Mouse (Mus musculus) forebrain, postnatal 0 days (tissue): ENCODE measurements at regions not wholly inside any gene's neighbourhood (a gene's known extent, or its start where the extent isn't known, plus 50 kb on each side); places are given as distances from the start of the nearest gene placed in this dataset.

Experiments used
- ATAC-seq: fragments of 200-750 bp; cut with Nextera tagmentation; 2 replicates; pipeline ENCODE4 v1.8.0; 2017; ENCODE audit warnings: mild to moderate bottlenecking, moderate library complexity
- DNase-seq: peaks from one replicate; pipeline ENCODE4 v3.0.0-alpha.2; 2015
- H3K27ac ChIP-seq: fragments of 300-500 bp; sonication (generic); 2 replicates; pipeline ENCODE4 v1.5.1; 2014; ENCODE audit warnings: low read depth, mild to moderate bottlenecking, antibody characterized with exemption, low read length, moderate library complexity, mixed read lengths
- H3K27me3 ChIP-seq: fragments of 300-500 bp; sonication (generic); 2 replicates; pipeline ENCODE4 v1.6.1; 2014; ENCODE audit warnings: mild to moderate bottlenecking, low read length, mixed read lengths; ENCODE audit not compliant: insufficient read depth
- H3K36me3 ChIP-seq: fragments of 300-500 bp; sonication (generic); 2 replicates; pipeline ENCODE4 v1.6.1; 2014; ENCODE audit warnings: mild to moderate bottlenecking, moderate library complexity; ENCODE audit not compliant: insufficient read depth
- H3K4me1 ChIP-seq: fragments of 300-500 bp; sonication (generic); 2 replicates; pipeline ENCODE4 v1.6.1; 2014; ENCODE audit warnings: antibody characterized with exemption; ENCODE audit not compliant: insufficient read depth
- H3K4me2 ChIP-seq: fragments of 300-500 bp; sonication (generic); 2 replicates; pipeline ENCODE4 v1.6.1; 2014; ENCODE audit warnings: low read depth, mild to moderate bottlenecking, moderate library complexity
- H3K4me3 ChIP-seq: fragments of 300-500 bp; sonication (generic); 2 replicates; pipeline ENCODE4 v1.5.1; 2014; ENCODE audit warnings: low read depth, low read length, mixed read lengths
- H3K9ac ChIP-seq: fragments of 300-500 bp; sonication (generic); 2 replicates; pipeline ENCODE4 v1.6.1; 2014; ENCODE audit warnings: mild to moderate bottlenecking
- H3K9me3 ChIP-seq: fragments of 300-500 bp; sonication (generic); 2 replicates; pipeline ENCODE4 v1.6.1; 2016; ENCODE audit warnings: low read length
- CTCF ChIP-seq: sonication (generic); IDR thresholded peaks from 2 replicates; pipeline ENCODE4 v1.5.1; 2016; ENCODE audit warnings: antibody characterized with exemption, control low read depth, low read depth
- WGBS: fragments of 180-500 bp; shearing (Covaris S2); extraction: QIAGEN DNeasy Blood & Tissue Kit; methylation state at CpG from one replicate; pipeline ENCODE4 v1.1.7; 2014; 5-methylcytosine and 5-hydroxymethylcytosine counted together

DNA sequence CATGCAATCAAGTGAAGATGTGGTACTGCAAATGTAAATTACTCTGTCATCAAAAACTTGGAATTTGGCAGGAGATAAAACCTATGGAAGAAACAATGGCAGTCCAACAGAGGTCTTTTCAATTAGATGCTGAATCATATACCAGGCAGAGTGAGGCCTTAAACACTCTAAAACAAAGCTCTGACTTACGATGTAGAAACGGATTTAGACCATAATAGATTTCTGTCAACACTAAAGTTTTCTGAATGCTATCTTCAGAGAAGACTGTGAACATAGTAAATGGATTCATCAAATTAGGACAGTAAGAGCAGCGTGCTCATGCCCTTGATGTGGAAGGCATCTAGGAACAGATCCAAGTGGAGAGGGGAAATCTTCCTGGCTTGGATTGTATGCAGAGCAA, 259.8 kb upstream of the Negr1 start:
- Histone ChIP-seq H3K4me1 (peaks cover 11% of the 10 kb centered on the region), H3K27ac (no peak overlapping the region), H3K4me2 (no peak overlapping the region), H3K36me3 (no peaks in the 10 kb centered on the region), H3K9me3 (no peaks in the 10 kb centered on the region), H3K27me3 (no peaks in the 10 kb centered on the region), H3K4me3 (no peak overlapping the region), H3K9ac (no peak overlapping the region)
- 35% methylated on average over 3 of the region's 3 CpGs for WGBS
- no peak for TF ChIP-seq CTCF
- ATAC-seq (no peak), DNase-seq (no peak)

DNA sequence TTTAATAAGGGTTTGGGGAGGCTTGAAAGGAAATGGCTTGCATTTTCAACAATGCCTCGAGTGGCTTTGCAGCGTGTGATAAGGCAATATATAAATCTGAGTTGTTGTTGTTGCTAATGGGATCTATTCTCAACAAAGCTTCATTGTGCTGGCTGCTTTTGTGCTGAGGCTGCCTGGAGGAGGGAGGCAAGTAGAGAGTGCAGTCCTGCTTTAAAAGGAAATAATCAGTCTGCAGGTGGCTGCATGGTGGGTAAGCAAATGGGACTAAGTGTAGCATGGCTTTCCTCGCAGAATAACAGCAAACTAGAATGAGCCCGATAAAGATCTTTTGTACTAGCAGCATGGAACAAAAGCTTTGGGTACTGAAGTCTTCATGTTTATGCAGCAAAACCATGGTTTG, 257.4 kb upstream of the Negr1 start:
- DNase-seq (no peak), ATAC-seq (no peak; the same call in 1 of the 2 replicates)
- TF ChIP-seq CTCF: no peak
- Histone ChIP-seq H3K36me3 (no peaks in the 10 kb centered on the region), H3K9me3 (no peaks in the 10 kb centered on the region), H3K27ac (no peak overlapping the region), H3K4me2 (no peak overlapping the region), H3K9ac (no peak overlapping the region), H3K4me3 (no peak overlapping the region), H3K27me3 (no peaks in the 10 kb centered on the region), H3K4me1 (peaks cover 11% of the 10 kb centered on the region)
- WGBS: 6% methylated on average over 4 of the region's 4 CpGs

DNA sequence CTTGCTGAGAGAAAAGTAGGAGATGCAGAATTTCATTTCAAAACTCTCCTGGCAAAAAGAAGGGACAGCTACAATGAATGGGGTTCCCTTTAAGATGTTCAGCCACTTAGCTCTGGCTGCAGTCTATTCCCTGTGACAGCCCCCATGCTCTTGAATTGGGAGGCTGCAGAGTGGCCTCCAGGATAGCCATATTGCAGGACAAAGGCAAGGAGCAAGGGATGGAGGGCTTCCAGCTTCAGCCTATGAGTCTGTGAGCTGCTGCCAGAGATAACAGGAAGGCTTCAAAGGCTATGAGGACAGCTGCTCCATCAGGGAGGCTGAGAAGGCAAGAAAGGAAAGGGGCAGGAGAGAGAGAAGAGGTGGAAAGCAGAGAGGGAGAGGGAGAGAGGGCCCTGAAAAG, 256.5 kb upstream of the Negr1 start:
- ATAC-seq (no peak), DNase-seq (no peak)
- H3K9me3 ChIP-seq: no peaks in the 10 kb centered on the region
- no peaks in the 10 kb centered on the region for H3K27me3 ChIP-seq
- H3K4me2 ChIP-seq: no peak overlapping the region
- no peak overlapping the region for H3K27ac ChIP-seq
- H3K4me3 ChIP-seq: no peak overlapping the region
- no peaks in the 10 kb centered on the region for H3K36me3 ChIP-seq
- no peak for TF ChIP-seq CTCF
- no peak overlapping the region for H3K9ac ChIP-seq
- peaks cover 7% of the 10 kb centered on the region; the same call in 1 of the 2 replicates for H3K4me1 ChIP-seq

DNA sequence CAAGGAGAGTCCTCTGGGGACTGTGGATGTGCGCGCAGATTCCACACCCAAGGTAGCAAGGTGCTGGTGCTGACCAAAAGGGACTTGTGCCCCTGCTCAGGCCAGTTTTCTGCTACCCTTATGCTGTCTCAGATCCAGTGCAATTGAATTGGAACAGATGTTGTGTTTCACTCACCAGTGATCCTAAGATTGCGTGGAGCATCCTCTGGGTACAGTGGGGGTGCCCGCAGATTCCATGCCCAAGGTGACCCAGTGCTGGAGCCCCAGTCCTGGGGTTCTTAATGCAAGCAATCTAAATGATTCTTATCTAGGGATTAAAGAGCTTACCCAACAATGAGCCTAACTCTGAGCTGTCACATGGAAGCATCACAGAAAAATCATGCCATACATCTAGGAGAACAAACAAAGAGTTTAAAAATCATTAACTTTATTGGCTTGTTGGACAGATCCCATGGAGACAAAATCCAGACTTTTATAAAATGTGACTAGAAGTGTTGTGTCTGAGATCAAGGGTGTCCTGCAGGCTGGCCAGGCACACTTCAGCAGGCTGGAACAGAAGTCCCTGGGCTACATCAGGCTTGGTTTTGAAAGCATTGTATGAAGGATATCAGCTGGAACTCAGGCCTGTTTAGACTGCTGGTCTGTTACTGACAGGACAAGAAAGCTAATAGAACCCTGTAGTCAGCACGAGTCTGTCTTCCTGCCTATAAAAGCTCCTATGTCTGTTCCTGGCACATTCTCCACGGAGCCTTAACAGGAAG, 226.4 kb upstream of the Negr1 start:
- Histone ChIP-seq H3K27ac (no peak overlapping the region), H3K27me3 (no peaks in the 10 kb centered on the region), H3K36me3 (no peaks in the 10 kb centered on the region), H3K4me3 (no peak overlapping the region), H3K9ac (no peak overlapping the region), H3K4me1 (no peaks in the 10 kb centered on the region), H3K4me2 (no peak overlapping the region), H3K9me3 (no peaks in the 10 kb centered on the region)
- no peak for DNase-seq
- no peak for TF ChIP-seq CTCF
- 73% methylated on average over 6 of the region's 6 CpGs for WGBS
- no peak for ATAC-seq

DNA sequence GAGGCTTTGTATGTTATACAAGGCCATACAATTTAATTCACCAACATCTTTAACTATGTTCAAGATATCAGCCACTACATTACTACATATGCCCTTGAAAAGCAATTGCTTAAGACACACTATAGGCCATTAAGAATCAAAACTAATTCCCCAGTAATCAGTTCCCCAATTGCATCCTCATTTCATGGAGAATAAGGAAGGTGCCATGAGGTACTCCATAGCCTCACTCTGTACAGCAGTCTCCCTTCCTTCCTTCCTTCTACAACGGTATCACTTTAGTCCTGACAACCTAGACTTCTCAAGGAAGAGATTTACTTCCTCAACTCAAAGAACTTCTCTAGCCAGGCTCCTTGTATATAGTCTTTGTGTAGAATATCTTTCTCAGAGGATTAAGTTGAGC, 220.1 kb upstream of the Negr1 start:
- Histone ChIP-seq H3K9ac (no peak overlapping the region), H3K36me3 (no peaks in the 10 kb centered on the region), H3K4me2 (no peak overlapping the region), H3K27ac (no peak overlapping the region), H3K4me3 (no peak overlapping the region), H3K9me3 (no peaks in the 10 kb centered on the region), H3K4me1 (no peaks in the 10 kb centered on the region), H3K27me3 (no peaks in the 10 kb centered on the region)
- TF ChIP-seq CTCF: no peak
- 96% methylated on average over 1 of the region's 1 CpGs for WGBS
- DNase-seq (no peak), ATAC-seq (no peak)

DNA sequence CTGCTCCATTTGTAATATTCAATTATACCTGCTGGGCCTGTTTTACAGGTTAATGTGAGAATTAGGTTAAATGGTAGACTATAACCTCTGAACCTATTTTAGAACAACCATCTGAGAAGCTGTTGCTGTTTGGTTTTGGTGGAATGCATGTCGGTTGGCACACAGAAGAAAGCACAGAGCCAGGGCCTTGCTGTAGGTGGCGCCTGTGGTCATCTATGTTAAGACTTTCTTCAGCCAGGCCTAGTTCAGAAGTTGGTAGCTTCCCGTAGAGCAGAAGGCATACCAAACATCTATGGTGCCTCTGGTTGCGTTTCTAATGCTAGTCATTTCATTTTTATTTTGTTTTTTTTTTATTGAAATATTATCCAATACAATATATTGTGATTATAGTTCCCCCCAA, 209.9 kb upstream of the Negr1 start:
- no peaks in the 10 kb centered on the region for H3K9me3 ChIP-seq
- ATAC-seq (no peak), DNase-seq (no peak)
- no peak overlapping the region for H3K27ac ChIP-seq
- 60% methylated on average over 4 of the region's 4 CpGs for WGBS
- H3K4me1 ChIP-seq: no peaks in the 10 kb centered on the region
- no peaks in the 10 kb centered on the region for H3K27me3 ChIP-seq
- no peak overlapping the region for H3K9ac ChIP-seq
- TF ChIP-seq CTCF: no peak
- no peak overlapping the region for H3K4me3 ChIP-seq
- no peak overlapping the region for H3K4me2 ChIP-seq
- H3K36me3 ChIP-seq: no peaks in the 10 kb centered on the region

DNA sequence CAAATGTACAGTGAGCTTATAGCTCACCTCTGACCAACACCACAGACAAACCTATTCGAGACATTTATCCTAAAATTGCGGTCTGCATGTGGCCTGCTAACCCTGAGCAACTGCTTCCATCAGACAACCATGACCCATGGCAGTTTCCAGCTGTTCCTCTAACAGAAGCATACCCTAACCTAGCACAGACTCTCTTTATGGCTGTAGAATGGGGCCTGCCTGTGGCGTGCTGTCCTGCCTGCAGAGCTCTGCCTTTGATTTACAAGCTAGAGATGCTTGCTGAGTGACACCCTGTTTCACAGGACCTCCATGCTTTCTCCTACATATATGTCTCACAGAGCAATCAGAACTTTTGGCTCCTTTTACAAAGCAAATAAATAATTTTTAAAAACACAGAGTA, 208.2 kb upstream of the Negr1 start:
- no peak for DNase-seq
- TF ChIP-seq CTCF: no peak

More for the DNA sequence above, 208.2 kb upstream of the Negr1 start:
- Histone ChIP-seq H3K27me3 (no peaks in the 10 kb centered on the region), H3K4me3 (no peak overlapping the region), H3K27ac (no peak overlapping the region), H3K9ac (no peak overlapping the region), H3K36me3 (no peaks in the 10 kb centered on the region), H3K4me1 (no peaks in the 10 kb centered on the region), H3K4me2 (no peak overlapping the region), H3K9me3 (no peaks in the 10 kb centered on the region)
- ATAC-seq: no peak
- 83% methylated on average over 3 of the region's 3 CpGs for WGBS
